Mouse (Mus musculus) forebrain, embryonic 11.5 days (tissue): ENCODE results near the gene Fcer2a. TPM values are rescaled to one million over a fixed set of nuclear protein-coding genes. Genes with fewer than 3 reads are reported as not detected.

ENCODE experiments used
- ATAC-seq: fragments of 200-750 bp; cut with Nextera tagmentation; replicated peaks from 2 replicates; pipeline ENCODE4 v1.8.0; 2017; ENCODE audit warnings: moderate TSS enrichment; ENCODE audit not compliant: low FRiP score
- DNase-seq: peaks from one replicate; pipeline ENCODE4 v3.0.0-alpha.2; 2017; ENCODE audit warnings: low spot score
- H3K27ac ChIP-seq: fragments of 300-500 bp; sonication (generic); 2 replicates; pipeline ENCODE4 v1.5.1; 2014; ENCODE audit warnings: low read depth, low read length
- H3K27me3 ChIP-seq: fragments of 300-500 bp; sonication (generic); 2 replicates; pipeline ENCODE4 v1.6.1; 2014; ENCODE audit warnings: mild to moderate bottlenecking, low read length, mixed read lengths; ENCODE audit not compliant: control insufficient read depth, insufficient read depth
- H3K36me3 ChIP-seq: fragments of 300-500 bp; sonication (generic); 2 replicates; pipeline ENCODE4 v1.6.1; 2014; ENCODE audit warnings: mild to moderate bottlenecking, low read length, moderate library complexity, mixed read lengths; ENCODE audit not compliant: control insufficient read depth, insufficient read depth
- H3K4me1 ChIP-seq: fragments of 300-500 bp; sonication (generic); replicated peaks from 2 replicates; pipeline ENCODE4 v1.6.1; 2014; ENCODE audit warnings: low read length, mixed read lengths; ENCODE audit not compliant: control insufficient read depth, insufficient read depth
- H3K4me2 ChIP-seq: fragments of 300-500 bp; sonication (generic); 2 replicates; pipeline ENCODE4 v1.6.1; 2014; ENCODE audit warnings: low read depth, mild to moderate bottlenecking, low read length, moderate library complexity, mixed read lengths; ENCODE audit not compliant: severe bottlenecking
- H3K4me3 ChIP-seq: fragments of 300-500 bp; sonication (generic); 2 replicates; pipeline ENCODE4 v1.5.1; 2014; ENCODE audit warnings: low read depth, low read length
- H3K9ac ChIP-seq: fragments of 300-500 bp; sonication (generic); 2 replicates; pipeline ENCODE4 v1.6.1; 2014; ENCODE audit warnings: low read length
- H3K9me3 ChIP-seq: fragments of 300-500 bp; sonication (generic); 2 replicates; pipeline ENCODE4 v1.6.1; 2016; ENCODE audit warnings: low read length, mixed read lengths; ENCODE audit not compliant: control insufficient read depth
- WGBS: fragments of 180-500 bp; shearing (Covaris S2); extraction: QIAGEN DNeasy Blood & Tissue Kit; methylation state at CpG from one replicate; pipeline ENCODE4 v1.1.7; 2014; 5-methylcytosine and 5-hydroxymethylcytosine counted together
- polyA plus RNA-seq: library from polyadenylated mRNA; unstranded; fragments of >200 nt; fragmentation: Nextera tagmentation; extraction: Ambion mirVana; gene quantifications from 2 replicates; pipeline ENCODE4 v1.2.1, GENCODE M21; 2014

Fcer2a gene
- polyA plus RNA-seq, 1 experiment from 2014 or later: 0.24 TPM

DNA sequence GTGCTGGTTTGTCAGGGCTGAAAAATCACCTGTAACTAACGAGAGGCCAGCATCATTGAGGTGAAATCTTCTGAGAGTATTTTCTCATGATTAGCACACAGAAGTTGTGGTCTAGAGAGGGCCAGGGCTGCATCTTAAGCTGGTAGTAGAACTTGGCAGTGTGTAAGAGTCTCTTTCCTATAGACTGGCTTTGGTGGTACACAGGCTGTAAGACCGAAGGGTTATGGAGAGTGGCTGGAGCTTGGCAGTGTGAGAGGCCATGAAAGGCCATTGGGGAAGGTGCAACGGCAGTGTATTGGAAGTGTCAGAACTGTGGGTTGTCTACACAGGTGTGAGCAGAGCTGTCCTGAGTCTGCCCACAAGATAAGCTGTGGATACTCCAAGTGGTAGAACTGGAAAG, 16.3 kb upstream of the Fcer2a start:
- ATAC-seq (no peak), DNase-seq (no peak)
- Histone ChIP-seq H3K9me3 (no peaks in the 10 kb centered on the region), H3K4me2 (no peak overlapping the region), H3K27me3 (no peaks in the 10 kb centered on the region), H3K9ac (no peak overlapping the region), H3K36me3 (no peaks in the 10 kb centered on the region), H3K4me3 (no peak overlapping the region), H3K27ac (no peak overlapping the region), H3K4me1 (no peaks in the 10 kb centered on the region)
- 77% methylated on average over 3 of the region's 3 CpGs for WGBS

DNA sequence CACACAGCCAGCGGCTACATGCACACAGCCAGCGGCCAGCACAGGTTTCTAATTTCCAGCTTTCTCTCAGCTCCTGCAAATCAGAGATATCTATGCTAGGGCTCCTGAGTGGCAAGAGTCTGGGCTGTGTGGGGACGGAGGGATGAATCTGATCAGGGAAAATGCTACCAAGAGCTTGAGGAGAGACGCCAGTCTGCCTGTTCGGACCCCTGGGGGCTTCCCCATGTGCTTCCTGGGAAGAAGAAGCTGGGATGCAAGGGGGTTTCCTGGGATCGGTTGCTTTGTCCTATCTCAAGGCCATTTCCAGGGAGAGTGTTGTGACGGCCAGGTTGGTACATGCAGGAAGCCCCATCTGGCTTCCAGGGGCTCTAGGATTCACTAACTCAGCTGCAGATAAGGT, 13.6 kb upstream of the Fcer2a start:
- H3K27me3 ChIP-seq: no peaks in the 10 kb centered on the region
- no peaks in the 10 kb centered on the region for H3K36me3 ChIP-seq
- no peaks in the 10 kb centered on the region for H3K9me3 ChIP-seq
- no peaks in the 10 kb centered on the region for H3K4me1 ChIP-seq
- H3K4me2 ChIP-seq: no peak overlapping the region
- H3K9ac ChIP-seq: no peak overlapping the region
- ATAC-seq: no peak
- no peak overlapping the region for H3K27ac ChIP-seq
- H3K4me3 ChIP-seq: no peak overlapping the region
- WGBS: 72% methylated on average over 7 of the region's 7 CpGs
- DNase-seq: no peak

GRCm38 (mm10) chr8:3705711-3706110, 11.7 kb upstream of the Fcer2a start:
- Histone ChIP-seq H3K9ac (no peak overlapping the region), H3K4me2 (no peak overlapping the region), H3K27me3 (no peaks in the 10 kb centered on the region), H3K36me3 (no peaks in the 10 kb centered on the region), H3K4me1 (no peaks in the 10 kb centered on the region), H3K4me3 (no peak overlapping the region), H3K27ac (no peak overlapping the region), H3K9me3 (no peaks in the 10 kb centered on the region)
- no peak for DNase-seq
- 59% methylated on average over 4 of the region's 4 CpGs for WGBS
- ATAC-seq: no peak

DNA sequence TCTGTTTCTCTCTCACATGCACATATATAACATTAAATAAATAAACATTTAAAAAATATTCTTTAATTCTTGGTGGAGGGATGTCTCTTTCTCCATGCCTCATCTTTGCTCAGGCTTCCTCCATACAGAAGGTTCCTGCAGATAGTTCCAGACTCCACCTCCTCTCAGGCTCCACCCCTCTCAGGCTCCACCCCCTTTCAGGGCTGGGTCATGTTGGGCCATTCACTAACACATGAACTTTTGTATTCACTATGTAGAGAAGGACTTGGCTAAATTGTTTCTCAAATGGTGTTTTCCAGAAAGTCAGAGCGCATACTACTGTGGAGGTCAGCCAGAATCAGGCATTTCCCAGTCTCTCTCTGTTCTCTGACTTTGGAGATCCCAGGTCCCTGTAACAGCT, 7.5 kb upstream of the Fcer2a start:
- WGBS: 97% methylated on average over 1 of the region's 1 CpGs
- Histone ChIP-seq H3K27me3 (no peaks in the 10 kb centered on the region), H3K9me3 (no peaks in the 10 kb centered on the region), H3K4me2 (no peak overlapping the region), H3K9ac (no peak overlapping the region), H3K27ac (no peak overlapping the region), H3K36me3 (no peaks in the 10 kb centered on the region), H3K4me3 (no peak overlapping the region), H3K4me1 (no peaks in the 10 kb centered on the region)
- ATAC-seq (no peak), DNase-seq (no peak)

DNA sequence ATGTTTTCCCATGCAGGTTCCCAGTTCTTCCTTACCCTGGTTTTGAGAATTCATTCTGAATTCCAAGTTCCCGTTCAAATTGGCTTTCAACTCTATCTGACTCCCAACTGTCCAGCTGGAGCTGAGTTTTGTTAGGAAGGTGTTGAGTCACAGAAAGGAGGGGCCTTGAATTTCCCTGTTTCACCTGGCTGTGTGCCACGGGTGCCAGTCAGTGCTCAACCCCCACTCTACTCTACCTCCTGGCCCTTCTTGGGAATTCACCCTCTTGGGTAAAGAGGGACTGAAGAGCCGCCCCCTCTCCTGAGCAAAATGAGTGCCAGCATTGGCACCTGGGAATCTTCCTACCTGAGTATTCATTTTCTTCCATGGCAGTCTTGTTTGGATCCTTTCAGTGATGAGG, 3.2 kb downstream of the Fcer2a start:
- Histone ChIP-seq H3K27ac (no peak overlapping the region), H3K4me1 (no peaks in the 10 kb centered on the region), H3K9me3 (no peaks in the 10 kb centered on the region), H3K4me3 (no peak overlapping the region), H3K9ac (no peak overlapping the region), H3K36me3 (no peaks in the 10 kb centered on the region), H3K27me3 (no peaks in the 10 kb centered on the region), H3K4me2 (no peak overlapping the region)
- DNase-seq: no peak
- 73% methylated on average over 3 of the region's 3 CpGs for WGBS
- ATAC-seq: no peak

- no peak for ATAC-seq
- H3K9ac ChIP-seq: no peak overlapping the region
- H3K4me2 ChIP-seq: no peak overlapping the region
- peak; percentile 40 for DNase-seq
- H3K9me3 ChIP-seq: no peaks in the 10 kb centered on the region
- no peaks in the 10 kb centered on the region for H3K4me1 ChIP-seq
- H3K4me3 ChIP-seq: no peak overlapping the region
- no peak overlapping the region for H3K27ac ChIP-seq
- no peaks in the 10 kb centered on the region for H3K27me3 ChIP-seq
- no peaks in the 10 kb centered on the region for H3K36me3 ChIP-seq
- WGBS: 85% methylated on average over 6 of the region's 6 CpGs
Observed at GRCm38 (mm10) chr8:3687537-3687936, 6.4 kb downstream of the Fcer2a start.

DNA sequence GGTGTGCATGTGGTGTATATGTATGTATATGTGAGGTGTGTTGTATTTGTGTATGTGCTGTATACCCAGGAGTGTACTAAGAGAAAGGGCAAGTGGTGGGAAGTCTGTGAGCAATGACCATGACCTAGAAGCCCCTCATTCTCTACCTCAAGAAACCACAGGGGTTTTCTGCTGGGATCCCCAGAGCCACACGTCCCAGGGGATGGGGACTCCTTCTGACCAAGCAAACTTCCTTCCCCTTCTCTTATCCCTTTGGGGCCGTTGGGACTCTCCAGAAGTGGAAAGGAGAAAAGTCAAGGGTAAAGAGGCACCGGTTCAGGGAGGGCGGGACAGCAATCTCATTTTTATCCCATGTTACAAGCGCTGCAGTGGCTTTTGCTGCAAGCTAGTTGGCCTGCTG, 8.6 kb downstream of the Fcer2a start:
- Histone ChIP-seq H3K36me3 (no peaks in the 10 kb centered on the region), H3K4me3 (no peak overlapping the region), H3K9ac (no peak overlapping the region), H3K27me3 (no peaks in the 10 kb centered on the region), H3K9me3 (no peaks in the 10 kb centered on the region), H3K4me2 (no peak overlapping the region), H3K27ac (no peak overlapping the region), H3K4me1 (no peaks in the 10 kb centered on the region)
- DNase-seq: peak; percentile 34
- ATAC-seq: no peak
- WGBS: 70% methylated on average over 5 of the region's 5 CpGs

DNA sequence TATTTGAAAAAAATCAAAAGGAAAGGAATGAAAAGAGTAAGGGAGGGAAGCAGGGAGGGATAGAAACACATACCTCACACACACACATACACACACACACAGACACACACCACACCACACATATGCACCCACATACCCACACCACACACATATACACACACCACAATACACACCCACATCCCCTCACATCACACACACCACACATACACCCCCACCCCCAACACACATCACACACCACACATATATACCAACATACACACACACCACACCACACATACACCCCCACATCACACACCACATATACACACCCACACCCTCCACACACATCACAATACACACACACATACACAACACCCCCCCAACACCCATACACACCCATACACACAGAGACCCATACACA, 9.4 kb downstream of the Fcer2a start:
- Histone ChIP-seq H3K27me3 (no peaks in the 10 kb centered on the region), H3K27ac (no peak overlapping the region), H3K9ac (no peak overlapping the region), H3K4me2 (no peak overlapping the region), H3K9me3 (no peaks in the 10 kb centered on the region), H3K36me3 (peaks cover under 1% of the 10 kb centered on the region; the same call in 1 of the 2 replicates), H3K4me1 (no peaks in the 10 kb centered on the region), H3K4me3 (no peak overlapping the region)
- no peak for DNase-seq
- peak; percentile 45; the same call in 1 of the 2 replicates for ATAC-seq

GRCm38 (mm10) chr8:3683408-3684176, 10.4 kb downstream of the Fcer2a start:
- Histone ChIP-seq H3K4me1 (no peaks in the 10 kb centered on the region), H3K4me3 (no peak overlapping the region), H3K9me3 (no peaks in the 10 kb centered on the region), H3K4me2 (no peak overlapping the region), H3K36me3 (peaks cover 7% of the 10 kb centered on the region), H3K27me3 (no peaks in the 10 kb centered on the region), H3K27ac (no peak overlapping the region), H3K9ac (no peak overlapping the region)
- DNase-seq (no peak), ATAC-seq (no peak)
- WGBS: 84% methylated on average over 6 of the region's 6 CpGs
